Mouse (Mus musculus) hindbrain, postnatal 0 days (tissue): Measurements from ENCODE around the gene Rtbdn. TPM values are rescaled to one million over a fixed set of nuclear protein-coding genes. Genes with fewer than 3 reads are reported as not detected.
A peak's percentile ranks its signal among the peaks of the same experiment; 100 is the strongest.
"Not testable (repeated sequence)": the region's sequence is repeated elsewhere in the genome, so short reads cannot be mapped to it uniquely, and the experiment has no call there.

Experiments used
- ATAC-seq: fragments of 200-750 bp; cut with Nextera tagmentation; 2 replicates; pipeline ENCODE4 v1.8.0; 2017; ENCODE audit warnings: mild to moderate bottlenecking, moderate TSS enrichment, moderate library complexity
- DNase-seq: peaks from one replicate; pipeline ENCODE4 v3.0.0-alpha.2; 2015; ENCODE audit warnings: low spot score
- H3K27ac ChIP-seq: fragments of 300-500 bp; sonication (generic); 2 replicates; pipeline ENCODE4 v1.5.1; 2014; ENCODE audit warnings: mild to moderate bottlenecking
- H3K27me3 ChIP-seq: fragments of 300-500 bp; sonication (generic); 2 replicates; pipeline ENCODE4 v1.6.1; 2014; ENCODE audit warnings: low read length, mixed read lengths; ENCODE audit not compliant: insufficient read depth
- H3K36me3 ChIP-seq: fragments of 300-500 bp; sonication (generic); 2 replicates; pipeline ENCODE4 v1.6.1; 2014; ENCODE audit warnings: low read length, mixed read lengths; ENCODE audit not compliant: insufficient read depth
- H3K4me1 ChIP-seq: fragments of 300-500 bp; sonication (generic); 2 replicates; pipeline ENCODE4 v1.6.1; 2014; ENCODE audit warnings: antibody characterized with exemption, low read length, mixed read lengths; ENCODE audit not compliant: insufficient read depth
- H3K4me2 ChIP-seq: fragments of 300-500 bp; sonication (generic); 2 replicates; pipeline ENCODE4 v1.6.1; 2014; ENCODE audit warnings: low read depth, mild to moderate bottlenecking, low read length, moderate library complexity, mixed read lengths
- H3K4me3 ChIP-seq: fragments of 300-500 bp; sonication (generic); 2 replicates; pipeline ENCODE4 v1.5.1; 2014; ENCODE audit warnings: low read length
- H3K9ac ChIP-seq: fragments of 300-500 bp; sonication (generic); replicated peaks from 2 replicates; pipeline ENCODE4 v1.6.1; 2014; ENCODE audit warnings: mild to moderate bottlenecking, low read length, moderate library complexity, mixed read lengths
- H3K9me3 ChIP-seq: fragments of 300-500 bp; sonication (generic); 2 replicates; pipeline ENCODE4 v1.6.1; 2016; ENCODE audit warnings: low read length, mixed read lengths
- CTCF ChIP-seq: IDR thresholded peaks from 2 replicates; pipeline ENCODE4 v1.5.1; 2016; ENCODE audit warnings: antibody characterized with exemption, control low read depth, low read depth
- WGBS: fragments of 180-500 bp; shearing (Covaris S2); extraction: QIAGEN DNeasy Blood & Tissue Kit; methylation state at CpG from one replicate; pipeline ENCODE4 v1.1.7; 2014; 5-methylcytosine and 5-hydroxymethylcytosine counted together
- polyA plus RNA-seq: library from polyadenylated mRNA; unstranded; fragments of >200 nt; fragmentation: Nextera tagmentation; extraction: Ambion mirVana; gene quantifications from 2 replicates; pipeline ENCODE4 v1.2.1, GENCODE M21; 2015
- total RNA-seq: library from RNA; depleted of rRNA; stranded (reverse); fragments of >200 nt; gene quantifications from 2 replicates; pipeline ENCODE4 v1.2.3, GENCODE M21; 2014

Rtbdn gene
- total and polyA plus RNA-seq, 2 experiments from 2014 or later = 4.1 to 5.8 TPM

- Histone ChIP-seq H3K4me2 (no peak overlapping the region), H3K27me3 (no peaks in the 10 kb centered on the region), H3K27ac (no peak overlapping the region), H3K9ac (no peak overlapping the region), H3K36me3 (peaks cover 9% of the 10 kb centered on the region; the same call in 1 of the 2 replicates), H3K9me3 (no peaks in the 10 kb centered on the region), H3K4me3 (no peak overlapping the region), H3K4me1 (0 out of 2 replicates have a peak, but pooled peaks cover 4% of the 10 kb centered on the region)
- WGBS = 92% methylated on average over 9 of the region's 9 CpGs
- no peak for TF ChIP-seq CTCF
- ATAC-seq = no peak
- DNase-seq = no peak
These were observed 39.8 kb upstream of the Rtbdn start for GRCm38 (mm10) chr8:84907037-84907436.

- Histone ChIP-seq H3K9me3 (no peaks in the 10 kb centered on the region), H3K27me3 (no peaks in the 10 kb centered on the region), H3K4me1 (0 out of 2 replicates have a peak, but pooled peaks cover 4% of the 10 kb centered on the region), H3K4me2 (no peak overlapping the region), H3K27ac (no peak overlapping the region), H3K36me3 (peaks cover 13% of the 10 kb centered on the region; the same call in 1 of the 2 replicates), H3K4me3 (no peak overlapping the region), H3K9ac (no peak overlapping the region)
- no peak for TF ChIP-seq CTCF
- ATAC-seq = no peak
- WGBS = 78% methylated on average over 8 of the region's 8 CpGs
- DNase-seq = no peak
These were observed 39.3 kb upstream of the Rtbdn start for GRCm38 (mm10) chr8:84907493-84907892.

GRCm38 (mm10) chr8:84907979-84908378 lies 38.8 kb upstream of the Rtbdn start:
- 28% methylated on average over 6 of the region's 7 CpGs for WGBS

GRCm38 (mm10) chr8:84908421-84909161 lies 38.2 kb upstream of the Rtbdn start, which contains the start of gene Dnase2a:
Gene Dnase2a, plus strand, starts transcription at chr8:84908560.
- DNase-seq (peak; percentile 95), ATAC-seq (peak; percentile 86)
- H3K27me3 ChIP-seq = no peaks in the 10 kb centered on the region
- WGBS = 3% methylated on average over 43 of the region's 45 CpGs
- H3K27ac ChIP-seq = no peak within 1 kb of the TSS
- H3K4me2 ChIP-seq = peak within 1 kb of the TSS; percentile 66
- H3K4me3 ChIP-seq = peak within 1 kb of the TSS; percentile 37
- H3K36me3 ChIP-seq = peaks cover 21% of the 10 kb centered on the region; the same call in 1 of the 2 replicates
- H3K9ac ChIP-seq = peak within 1 kb of the TSS; percentile 51
- 0 out of 2 replicates have a peak, but pooled peaks cover under 1% of the 10 kb centered on the region for H3K4me1 ChIP-seq
- no peaks in the 10 kb centered on the region for H3K9me3 ChIP-seq
- TF ChIP-seq CTCF = no peak

More at GRCm38 (mm10) chr8:84907979-84908378, 38.8 kb upstream of the Rtbdn start:
- ATAC-seq, DNase-seq, H3K9ac ChIP-seq, H3K27ac ChIP-seq, H3K4me1 ChIP-seq, H3K27me3 ChIP-seq, H3K9me3 ChIP-seq: not testable (repeated sequence)
- peaks cover 18% of the 10 kb centered on the region; the same call in 1 of the 2 replicates for H3K36me3 ChIP-seq
- TF ChIP-seq CTCF = 0 out of 2 replicates have a peak, but pooled peaks have one; percentile 11
- peak overlapping the region; percentile 66 for H3K4me2 ChIP-seq
- H3K4me3 ChIP-seq = peak overlapping the region; percentile 37; the same call in 1 of the 2 replicates

- H3K4me2 ChIP-seq = peak overlapping the region; percentile 66
- H3K36me3 ChIP-seq = peaks cover 21% of the 10 kb centered on the region; the same call in 1 of the 2 replicates
- peak; percentile 6; the same call in 1 of the 2 replicates for ATAC-seq
- H3K4me1 ChIP-seq = no peaks in the 10 kb centered on the region
- peak overlapping the region; percentile 37 for H3K4me3 ChIP-seq
- H3K9me3 ChIP-seq = no peaks in the 10 kb centered on the region
- DNase-seq = no peak
- H3K27ac ChIP-seq = no peak overlapping the region
- H3K27me3 ChIP-seq = no peaks in the 10 kb centered on the region
- H3K9ac ChIP-seq = peak overlapping the region; percentile 51
- no peak for TF ChIP-seq CTCF
- WGBS = 54% methylated on average over 20 of the region's 20 CpGs
These were observed 37.5 kb upstream of the Rtbdn start for GRCm38 (mm10) chr8:84909162-84909767.

GRCm38 (mm10) chr8:84909949-84910348 lies 36.8 kb upstream of the Rtbdn start:
- Histone ChIP-seq H3K27ac (no peak overlapping the region), H3K9ac (no peak overlapping the region), H3K36me3 (peaks cover 21% of the 10 kb centered on the region; the same call in 1 of the 2 replicates), H3K4me1 (no peaks in the 10 kb centered on the region), H3K9me3 (no peaks in the 10 kb centered on the region), H3K4me3 (no peak overlapping the region), H3K27me3 (no peaks in the 10 kb centered on the region), H3K4me2 (no peak overlapping the region)
- DNase-seq = no peak
- WGBS = 86% methylated on average over 5 of the region's 5 CpGs
- no peak for ATAC-seq
- no peak for TF ChIP-seq CTCF
